Mouse (Mus musculus) forebrain, embryonic 11.5 days (tissue): ENCODE data around the gene Ipo11. TPM values are rescaled to one million over a fixed set of nuclear protein-coding genes. Genes with fewer than 3 reads are reported as not detected.
"Not testable (repeated sequence)": the region's sequence is repeated elsewhere in the genome, so short reads cannot be mapped to it uniquely, and the experiment has no call there.

ENCODE experiments used
- ATAC-seq: fragments of 200-750 bp; cut with Nextera tagmentation; replicated peaks from 2 replicates; pipeline ENCODE4 v1.8.0; 2017; ENCODE audit warnings: moderate TSS enrichment; ENCODE audit not compliant: low FRiP score
- DNase-seq: peaks from one replicate; pipeline ENCODE4 v3.0.0-alpha.2; 2017; ENCODE audit warnings: low spot score
- H3K27ac ChIP-seq: fragments of 300-500 bp; sonication (generic); 2 replicates; pipeline ENCODE4 v1.5.1; 2014; ENCODE audit warnings: low read depth, low read length
- H3K27me3 ChIP-seq: fragments of 300-500 bp; sonication (generic); 2 replicates; pipeline ENCODE4 v1.6.1; 2014; ENCODE audit warnings: mild to moderate bottlenecking, low read length, mixed read lengths; ENCODE audit not compliant: control insufficient read depth, insufficient read depth
- H3K36me3 ChIP-seq: fragments of 300-500 bp; sonication (generic); 2 replicates; pipeline ENCODE4 v1.6.1; 2014; ENCODE audit warnings: mild to moderate bottlenecking, low read length, moderate library complexity, mixed read lengths; ENCODE audit not compliant: control insufficient read depth, insufficient read depth
- H3K4me1 ChIP-seq: fragments of 300-500 bp; sonication (generic); replicated peaks from 2 replicates; pipeline ENCODE4 v1.6.1; 2014; ENCODE audit warnings: low read length, mixed read lengths; ENCODE audit not compliant: control insufficient read depth, insufficient read depth
- H3K4me2 ChIP-seq: fragments of 300-500 bp; sonication (generic); 2 replicates; pipeline ENCODE4 v1.6.1; 2014; ENCODE audit warnings: low read depth, mild to moderate bottlenecking, low read length, moderate library complexity, mixed read lengths; ENCODE audit not compliant: severe bottlenecking
- H3K4me3 ChIP-seq: fragments of 300-500 bp; sonication (generic); 2 replicates; pipeline ENCODE4 v1.5.1; 2014; ENCODE audit warnings: low read depth, low read length
- H3K9ac ChIP-seq: fragments of 300-500 bp; sonication (generic); 2 replicates; pipeline ENCODE4 v1.6.1; 2014; ENCODE audit warnings: low read length
- H3K9me3 ChIP-seq: fragments of 300-500 bp; sonication (generic); 2 replicates; pipeline ENCODE4 v1.6.1; 2016; ENCODE audit warnings: low read length, mixed read lengths; ENCODE audit not compliant: control insufficient read depth
- WGBS: fragments of 180-500 bp; shearing (Covaris S2); extraction: QIAGEN DNeasy Blood & Tissue Kit; methylation state at CpG from one replicate; pipeline ENCODE4 v1.1.7; 2014; 5-methylcytosine and 5-hydroxymethylcytosine counted together
- polyA plus RNA-seq: library from polyadenylated mRNA; unstranded; fragments of >200 nt; fragmentation: Nextera tagmentation; extraction: Ambion mirVana; gene quantifications from 2 replicates; pipeline ENCODE4 v1.2.1, GENCODE M21; 2014

Ipo11 gene
- polyA plus RNA-seq, 1 experiment from 2014 or later = 92.9 TPM

DNA sequence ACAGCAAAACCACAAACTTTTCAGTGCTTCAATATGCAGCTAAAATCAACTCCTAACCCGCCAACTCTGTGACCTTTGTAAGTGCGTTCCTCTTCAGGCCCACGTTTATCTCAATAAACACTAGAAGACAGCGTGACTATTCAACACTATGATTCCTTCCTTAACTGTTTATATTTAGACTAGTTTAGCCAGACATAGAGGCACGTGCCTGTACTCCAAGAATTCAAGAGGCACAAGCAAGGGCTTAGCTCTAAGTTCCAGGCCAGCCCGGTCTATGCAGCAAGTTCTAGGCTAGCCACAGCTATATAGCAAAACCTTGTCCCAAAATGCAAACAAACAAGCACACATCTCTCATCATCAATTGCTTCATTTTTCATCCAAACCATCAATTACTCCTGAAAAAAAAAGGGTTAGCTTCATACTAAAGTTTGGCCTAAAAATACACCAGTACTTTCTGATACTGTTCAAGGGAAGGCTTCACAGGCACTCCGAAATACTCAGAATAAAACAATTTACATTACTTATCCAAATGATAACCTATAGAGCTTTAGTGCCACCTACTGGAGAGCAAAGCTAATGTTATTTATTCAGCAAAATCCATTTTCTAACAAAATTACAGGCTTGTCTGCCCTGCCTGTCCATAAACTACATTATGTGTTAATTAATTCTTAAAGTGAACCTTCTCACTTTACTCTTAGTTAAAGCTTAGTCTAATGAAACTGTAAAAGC is 18.3 kb downstream of the Ipo11 start:
- Histone ChIP-seq H3K9me3 (no peaks in the 10 kb centered on the region), H3K9ac (no peak overlapping the region), H3K36me3 (no peaks in the 10 kb centered on the region; the same call in 1 of the 2 replicates), H3K4me2 (no peak overlapping the region), H3K27ac (no peak overlapping the region), H3K4me3 (no peak overlapping the region), H3K4me1 (no peaks in the 10 kb centered on the region), H3K27me3 (no peaks in the 10 kb centered on the region)
- 92% methylated on average over 7 of the region's 7 CpGs for WGBS
- DNase-seq (no peak), ATAC-seq (no peak)

DNA sequence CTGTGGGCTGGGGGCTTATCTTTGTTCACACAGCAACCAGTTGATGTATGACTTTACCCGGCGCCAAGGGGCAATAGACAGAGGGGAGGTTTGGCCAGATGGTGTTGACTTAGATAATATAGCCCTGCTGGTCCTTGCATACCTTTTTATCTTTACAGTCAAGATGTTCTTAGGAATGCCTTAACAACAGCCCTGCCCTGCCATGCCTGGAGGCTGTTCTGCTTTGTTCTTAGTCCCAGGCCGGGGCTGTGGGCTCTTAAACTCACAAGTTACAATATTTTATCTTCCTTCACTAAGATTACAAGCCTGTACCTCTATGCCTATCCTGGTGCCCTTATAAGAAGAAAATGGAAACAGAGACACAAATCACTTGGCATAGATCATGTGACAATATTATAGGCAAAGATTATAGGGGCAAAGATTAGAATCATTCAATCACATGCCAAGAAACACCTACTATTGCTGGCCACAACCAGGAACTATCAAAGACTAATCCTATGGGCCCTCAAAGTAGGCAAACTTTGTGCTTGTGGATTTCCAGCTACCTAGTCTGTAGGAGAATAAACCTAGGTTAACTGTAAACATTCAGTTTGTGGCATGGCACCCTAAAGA is 23.5 kb downstream of the Ipo11 start:
- 82% methylated on average over 3 of the region's 3 CpGs for WGBS
- no peak for ATAC-seq
- Histone ChIP-seq H3K9me3 (no peaks in the 10 kb centered on the region), H3K9ac (no peak overlapping the region), H3K4me2 (no peak overlapping the region), H3K4me3 (no peak overlapping the region), H3K4me1 (no peaks in the 10 kb centered on the region), H3K36me3 (no peaks in the 10 kb centered on the region; the same call in 1 of the 2 replicates), H3K27me3 (no peaks in the 10 kb centered on the region), H3K27ac (no peak overlapping the region)
- DNase-seq = no peak

- ATAC-seq (no peak), DNase-seq (no peak)
- Histone ChIP-seq H3K4me3 (no peak overlapping the region), H3K4me2 (no peak overlapping the region), H3K36me3 (no peaks in the 10 kb centered on the region), H3K27ac (no peak overlapping the region), H3K9ac (no peak overlapping the region), H3K4me1 (no peaks in the 10 kb centered on the region), H3K9me3 (no peaks in the 10 kb centered on the region), H3K27me3 (no peaks in the 10 kb centered on the region)
- 97% methylated on average over 10 of the region's 10 CpGs for WGBS
Observed at GRCm38 (mm10) chr13:106910096-106910495, 26.7 kb downstream of the Ipo11 start.

DNA sequence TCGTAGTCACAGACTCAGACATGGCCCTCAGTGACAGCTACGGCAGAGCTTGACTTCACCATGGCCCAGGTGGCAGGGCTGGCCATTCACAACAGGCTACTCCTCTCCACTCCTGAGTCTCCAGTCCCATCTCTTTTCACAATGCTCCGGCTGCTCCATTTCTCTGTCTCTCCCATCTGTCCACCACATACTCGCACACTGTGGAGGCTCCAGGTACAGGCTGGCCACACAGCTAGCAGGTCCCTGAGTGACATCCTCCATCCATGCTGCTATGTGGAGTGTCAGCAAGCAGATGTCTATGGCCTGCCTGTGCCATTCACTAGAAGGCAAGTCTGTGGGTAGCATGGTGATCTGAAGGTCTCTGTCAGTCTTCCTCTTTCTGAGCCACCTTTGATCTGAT is 29.5 kb downstream of the Ipo11 start:
- H3K9ac ChIP-seq = no peak overlapping the region
- no peak for ATAC-seq
- H3K9me3 ChIP-seq = no peaks in the 10 kb centered on the region
- no peak overlapping the region for H3K27ac ChIP-seq
- no peaks in the 10 kb centered on the region for H3K27me3 ChIP-seq
- no peak for DNase-seq
- no peaks in the 10 kb centered on the region for H3K4me1 ChIP-seq
- no peak overlapping the region for H3K4me3 ChIP-seq
- no peak overlapping the region for H3K4me2 ChIP-seq
- WGBS = 99% methylated on average over 4 of the region's 4 CpGs
- H3K36me3 ChIP-seq = no peaks in the 10 kb centered on the region

- not testable (repeated sequence) for DNase-seq, H3K4me2 ChIP-seq, H3K4me1 ChIP-seq, ATAC-seq, H3K36me3 ChIP-seq, H3K27me3 ChIP-seq, H3K9me3 ChIP-seq, H3K9ac ChIP-seq, H3K27ac ChIP-seq, H3K4me3 ChIP-seq
- 92% methylated on average over 6 of the region's 6 CpGs for WGBS
Observed at GRCm38 (mm10) chr13:106905154-106905553, 31.6 kb downstream of the Ipo11 start.

GRCm38 (mm10) chr13:106904637-106905036 is 32.1 kb downstream of the Ipo11 start:
- DNase-seq (no peak), ATAC-seq (no peak)
- H3K4me2 ChIP-seq = no peak overlapping the region
- H3K9me3 ChIP-seq = no peaks in the 10 kb centered on the region
- H3K27me3 ChIP-seq = no peaks in the 10 kb centered on the region
- H3K36me3 ChIP-seq = no peaks in the 10 kb centered on the region
- WGBS = 92% methylated on average over 3 of the region's 3 CpGs
- no peaks in the 10 kb centered on the region for H3K4me1 ChIP-seq
- H3K9ac ChIP-seq = no peak overlapping the region
- H3K27ac ChIP-seq = no peak overlapping the region
- no peak overlapping the region for H3K4me3 ChIP-seq

GRCm38 (mm10) chr13:106894284-106894683 is 42.5 kb downstream of the Ipo11 start:
- no peaks in the 10 kb centered on the region; the same call in none of the 2 replicates for H3K36me3 ChIP-seq
- 98% methylated on average over 2 of the region's 2 CpGs for WGBS
- H3K9ac ChIP-seq = no peak overlapping the region
- no peak for ATAC-seq
- no peak for DNase-seq
- H3K4me2 ChIP-seq = no peak overlapping the region
- H3K4me1 ChIP-seq = no peaks in the 10 kb centered on the region
- H3K9me3 ChIP-seq = no peaks in the 10 kb centered on the region
- H3K27ac ChIP-seq = no peak overlapping the region
- H3K27me3 ChIP-seq = no peaks in the 10 kb centered on the region
- no peak overlapping the region for H3K4me3 ChIP-seq

DNA sequence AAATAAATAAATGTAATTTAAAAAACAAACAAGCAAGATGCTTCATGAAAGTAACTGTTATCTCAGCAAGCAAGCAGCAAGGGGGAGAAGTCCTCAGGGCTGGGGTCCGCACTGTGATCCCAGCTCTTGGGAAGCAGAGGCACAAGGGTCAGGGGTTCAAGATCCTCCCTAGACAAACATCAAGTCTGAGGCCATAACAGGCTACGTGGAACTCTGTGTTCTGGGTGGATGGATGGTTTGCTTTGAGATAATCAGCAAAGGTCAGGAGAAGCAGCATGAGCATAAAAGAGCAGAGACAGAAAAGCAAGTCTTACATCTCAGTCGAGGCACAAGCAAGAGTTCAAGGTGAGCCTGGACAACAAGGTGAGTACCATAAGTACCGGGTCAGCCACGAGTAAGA is 43.1 kb downstream of the Ipo11 start:
- 89% methylated on average over 5 of the region's 5 CpGs for WGBS
- no peaks in the 10 kb centered on the region; the same call in none of the 2 replicates for H3K36me3 ChIP-seq
- H3K27ac ChIP-seq = no peak overlapping the region
- H3K9ac ChIP-seq = no peak overlapping the region
- ATAC-seq (no peak), DNase-seq (no peak)
- no peak overlapping the region for H3K4me3 ChIP-seq
- no peaks in the 10 kb centered on the region for H3K9me3 ChIP-seq
- H3K4me2 ChIP-seq = no peak overlapping the region
- no peaks in the 10 kb centered on the region for H3K27me3 ChIP-seq
- H3K4me1 ChIP-seq = no peaks in the 10 kb centered on the region

DNA sequence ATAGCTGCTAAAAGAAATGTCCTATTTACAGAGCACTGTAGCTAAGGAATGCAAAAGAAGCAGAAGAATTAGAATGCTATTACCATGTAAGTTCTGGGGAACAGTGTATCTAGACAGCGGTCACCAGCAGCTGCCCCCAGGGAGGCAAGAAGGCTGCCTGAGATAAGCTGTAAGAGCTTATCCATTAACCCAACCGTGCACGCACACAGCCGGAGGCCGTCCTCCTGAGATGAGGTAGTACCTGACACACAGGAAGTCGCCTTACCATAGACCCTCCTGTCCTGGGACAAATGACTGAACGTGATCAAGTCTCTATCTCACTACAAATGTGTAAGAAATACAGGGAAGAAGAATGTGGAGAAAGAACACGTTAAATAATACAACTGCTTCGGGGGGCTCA is 43.6 kb downstream of the Ipo11 start:
- no peaks in the 10 kb centered on the region for H3K4me1 ChIP-seq
- no peaks in the 10 kb centered on the region; the same call in none of the 2 replicates for H3K36me3 ChIP-seq
- H3K9ac ChIP-seq = no peak overlapping the region
- 95% methylated on average over 9 of the region's 9 CpGs for WGBS
- DNase-seq (peak; percentile 55), ATAC-seq (no peak)
- H3K27me3 ChIP-seq = no peaks in the 10 kb centered on the region
- no peaks in the 10 kb centered on the region for H3K9me3 ChIP-seq
- no peak overlapping the region for H3K27ac ChIP-seq
- H3K4me2 ChIP-seq = no peak overlapping the region
- no peak overlapping the region for H3K4me3 ChIP-seq
